Mouse (Mus musculus): ENCODE data around the gene Prrx2.

Prrx2 gene

DNA sequence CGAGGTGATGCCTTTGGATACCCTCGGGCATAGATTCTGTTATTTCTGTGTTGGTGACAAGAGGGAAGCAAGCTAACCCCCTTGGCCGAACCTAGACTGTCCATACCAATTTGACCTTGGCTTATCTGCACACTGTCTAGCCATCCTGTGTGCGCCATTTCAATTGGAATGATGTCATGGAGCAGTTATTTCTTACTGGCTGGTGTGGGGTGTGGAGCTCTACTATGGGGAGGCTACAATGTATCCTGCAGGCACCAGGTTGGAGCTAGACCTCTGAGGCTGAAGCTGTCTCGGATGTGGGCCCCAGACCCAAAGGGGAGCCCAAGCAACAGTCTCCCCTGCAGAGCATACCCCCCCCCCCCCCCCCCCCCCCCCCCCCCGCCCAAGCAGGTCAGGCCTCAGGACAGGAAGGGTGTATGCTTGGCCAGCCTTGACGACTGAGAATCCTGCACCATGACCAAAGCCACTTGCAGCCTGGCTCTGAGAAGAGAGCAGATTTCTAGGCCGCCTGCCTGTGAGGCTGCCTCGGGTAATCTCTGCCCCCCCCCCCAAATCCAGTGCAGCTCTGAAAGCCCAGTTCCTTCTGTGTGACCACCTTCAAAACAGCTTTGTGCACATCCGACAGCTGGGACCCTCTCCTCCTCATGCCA is at the start of gene Prrx2:
Prrx2 (plus strand) TSS at position 600 of the 650 bp plus-strand sequence.
- no peak for DNase-seq

GRCm38 (mm10) chr2:30787466-30787865 is 47.3 kb upstream of the Prrx2 start:
- DNase-seq: no peak

GRCm38 (mm10) chr2:30792061-30792460 is 42.7 kb upstream of the Prrx2 start:
- no peak for DNase-seq

GRCm38 (mm10) chr2:30794179-30795108 is 40.3 kb upstream of the Prrx2 start:
- peak; percentile 94 for DNase-seq

DNA sequence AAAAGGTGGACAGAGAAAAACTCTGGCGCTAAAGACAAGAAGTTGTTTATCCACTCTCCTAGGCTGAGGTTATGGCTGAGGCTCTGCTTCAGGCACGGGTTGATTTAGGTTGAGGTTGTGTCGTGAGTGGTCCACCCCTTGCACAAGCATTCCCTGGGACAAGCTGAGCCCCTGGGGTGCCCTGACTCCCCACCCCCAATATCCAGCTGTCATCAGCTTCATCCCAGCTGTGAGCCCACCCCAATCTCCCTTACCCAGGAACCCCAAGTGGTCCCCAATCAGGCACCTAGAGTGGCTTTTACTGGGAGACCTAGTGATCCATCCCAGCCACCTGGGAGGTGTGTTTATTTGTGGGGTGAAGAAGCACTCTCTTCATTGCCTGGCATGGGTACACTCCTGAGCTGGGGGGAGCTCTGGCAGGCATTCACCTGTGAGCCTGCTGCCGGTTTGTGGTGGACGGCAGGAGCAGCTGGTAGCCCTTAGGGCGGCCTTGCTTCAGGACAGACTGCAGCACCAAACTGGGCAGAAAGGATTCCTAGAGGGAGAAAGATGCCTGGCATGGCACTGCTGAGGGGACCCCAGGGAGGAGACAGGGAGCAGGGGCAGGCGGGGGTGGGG is 39.4 kb upstream of the Prrx2 start:
- DNase-seq: no peak

GRCm38 (mm10) chr2:30795889-30796275 is 38.9 kb upstream of the Prrx2 start:
- no peak for DNase-seq

DNA sequence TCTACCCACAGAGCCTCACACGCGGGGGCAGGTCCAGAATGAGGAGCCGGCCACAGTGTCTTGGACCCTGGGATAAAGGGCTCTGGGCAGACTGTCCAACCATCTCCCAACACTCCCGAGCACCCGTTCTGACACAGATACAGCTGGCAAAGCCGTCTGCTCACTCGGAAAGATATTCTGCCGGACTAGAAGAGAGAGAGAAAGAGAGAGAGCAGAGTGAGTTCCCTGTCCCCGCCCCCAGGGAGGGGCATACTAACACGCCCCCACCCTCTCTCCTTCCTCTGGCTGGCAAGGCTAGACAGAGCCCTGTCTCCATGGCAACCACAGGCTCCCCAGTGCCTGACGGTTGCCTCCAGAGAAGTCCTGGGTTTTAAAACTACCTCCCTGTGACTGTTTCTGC is 38.4 kb upstream of the Prrx2 start:
- peak; percentile 95 for DNase-seq

DNA sequence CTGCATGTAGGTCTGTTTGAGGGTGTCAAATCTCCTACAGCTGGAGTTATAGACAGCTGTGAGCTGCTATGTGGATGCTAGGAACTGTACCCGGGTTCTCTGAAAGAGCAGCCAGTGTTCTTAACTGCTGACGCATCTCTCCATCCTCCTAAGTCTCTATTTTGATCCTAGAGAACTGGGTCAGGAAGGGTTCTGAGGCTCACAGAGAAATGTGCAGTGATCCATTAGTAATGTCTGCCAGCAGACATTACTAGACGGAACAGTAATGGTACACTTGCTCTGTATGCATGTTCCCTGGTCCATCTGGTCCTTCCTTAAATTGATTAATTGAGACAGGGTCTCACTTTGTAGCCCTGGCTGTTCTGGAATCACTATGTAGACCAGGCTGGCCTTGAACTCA is 35.3 kb upstream of the Prrx2 start:
- DNase-seq: no peak

DNA sequence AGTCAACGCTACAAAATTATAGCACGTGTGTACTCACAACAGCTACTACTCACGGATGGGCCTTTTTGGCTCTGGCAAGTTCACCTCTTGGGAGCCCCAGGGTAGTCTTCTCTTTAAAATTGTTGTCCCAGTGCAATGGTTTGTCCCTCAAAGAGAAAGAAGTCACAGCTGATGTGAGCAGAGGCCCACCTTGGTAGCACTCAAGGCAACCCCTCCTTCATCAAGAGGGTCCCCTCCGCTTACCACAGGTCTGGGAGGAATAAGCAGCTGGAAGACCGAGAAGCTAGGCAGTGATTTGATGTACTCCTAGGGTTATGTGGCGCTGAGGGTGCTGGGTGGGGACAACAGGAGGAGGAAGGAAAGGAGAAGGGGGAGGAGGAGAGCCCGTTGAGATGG is 34.1 kb upstream of the Prrx2 start:
- DNase-seq: no peak

DNA sequence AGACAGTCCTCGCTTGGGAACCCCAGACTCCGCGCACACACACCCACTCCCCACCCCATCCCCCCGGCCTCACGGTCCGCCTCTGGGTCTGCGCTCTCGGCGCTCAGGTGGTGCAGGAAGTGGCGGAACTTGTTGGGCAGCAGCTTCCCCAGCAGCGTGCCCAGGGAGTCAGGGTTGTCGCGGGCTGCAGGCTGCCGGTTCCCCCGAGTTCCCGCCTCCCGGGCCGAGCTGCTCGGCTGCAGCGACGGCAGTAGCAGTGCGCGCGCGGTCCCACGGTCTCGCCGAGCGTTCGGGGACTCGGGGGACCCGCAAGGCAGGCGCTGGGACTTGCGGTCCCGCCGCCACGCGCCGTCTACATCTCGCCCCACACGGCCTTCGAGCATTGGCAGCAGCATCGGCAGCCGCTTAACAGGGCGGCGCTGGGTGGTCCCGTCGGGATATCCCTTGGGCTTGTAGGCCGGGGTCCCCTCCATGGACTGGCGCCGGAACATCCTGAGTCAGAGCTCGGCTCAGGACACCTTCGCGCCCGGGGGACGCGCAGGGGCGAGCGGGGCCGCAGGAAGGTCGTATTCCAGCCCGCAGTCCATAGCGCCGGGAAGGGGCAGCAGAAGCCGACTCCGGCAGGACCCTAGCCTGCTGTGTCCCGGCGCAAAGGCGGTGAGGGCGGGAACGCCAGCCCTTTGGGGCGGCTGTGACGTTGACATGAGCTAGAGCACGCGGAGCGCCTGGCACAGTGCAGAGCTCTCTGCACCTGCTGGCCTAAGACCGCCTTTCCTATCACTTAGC is 33.5 kb upstream of the Prrx2 start:
- DNase-seq: no peak

GRCm38 (mm10) chr2:30803604-30804003 is 31.2 kb upstream of the Prrx2 start, which contains the start of gene 1700001O22Rik:
Gene 1700001O22Rik (minus strand): TSS chr2:30803661.
- DNase-seq: no peak

DNA sequence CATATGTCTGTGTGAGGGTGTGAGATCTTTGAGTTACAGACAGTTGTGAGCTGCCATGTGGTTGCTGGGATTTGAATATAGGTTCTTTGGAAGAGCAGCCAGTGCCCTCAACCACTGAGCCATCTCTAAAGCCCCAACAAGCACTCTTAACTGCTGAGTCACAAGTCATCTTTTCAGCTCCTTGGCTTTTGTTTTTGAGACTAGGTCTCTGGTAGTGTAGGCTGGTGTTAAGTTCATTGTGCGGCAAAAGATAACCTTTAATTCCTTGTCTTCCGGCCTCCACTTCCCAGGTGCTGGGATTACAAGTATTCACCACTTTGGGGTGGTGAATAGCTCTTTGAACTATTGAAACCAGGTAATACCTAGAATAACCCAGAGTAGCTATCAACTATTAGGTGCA is 28.8 kb upstream of the Prrx2 start:
- no peak for DNase-seq

- DNase-seq: no peak
Measured at GRCm38 (mm10) chr2:30807147-30807647, 27.6 kb upstream of the Prrx2 start.

DNA sequence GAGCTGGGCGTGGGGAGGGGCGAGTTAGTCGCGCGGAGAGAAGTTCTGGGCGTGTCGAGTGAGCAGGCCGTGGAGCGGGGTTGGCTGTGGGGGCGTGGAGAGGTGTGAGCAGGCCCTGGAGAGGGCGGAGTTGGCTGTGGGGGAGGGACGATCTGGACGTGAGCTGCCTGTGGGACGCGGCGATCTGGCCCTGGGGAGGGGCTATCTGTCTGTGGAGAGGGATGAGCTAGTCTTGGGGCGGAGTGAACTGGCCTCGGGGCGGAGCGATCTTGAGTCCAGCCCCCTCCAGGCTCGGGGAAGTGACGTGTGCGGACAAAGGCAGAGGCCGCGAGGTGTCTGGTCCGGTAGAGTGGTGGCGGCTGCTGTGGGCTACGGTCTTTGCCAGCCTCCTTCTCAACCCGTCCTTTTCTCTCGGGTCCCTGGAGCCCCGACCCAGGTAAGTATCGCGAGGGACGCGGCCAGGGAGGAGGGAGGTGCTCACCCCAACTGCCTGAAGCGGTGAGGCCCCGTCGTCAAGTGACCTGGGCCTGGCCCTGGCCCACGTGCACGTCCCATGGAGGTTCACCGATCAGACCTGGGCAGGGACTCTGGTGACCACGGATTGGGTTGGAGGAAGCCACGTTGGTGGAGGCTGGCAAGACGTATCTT is 27.0 kb upstream of the Prrx2 start, which contains the start of gene Ntmt1:
Ntmt1 (plus strand) TSS at position 179 of the 648 bp plus-strand sequence.
- peak; percentile 99 for DNase-seq

DNA sequence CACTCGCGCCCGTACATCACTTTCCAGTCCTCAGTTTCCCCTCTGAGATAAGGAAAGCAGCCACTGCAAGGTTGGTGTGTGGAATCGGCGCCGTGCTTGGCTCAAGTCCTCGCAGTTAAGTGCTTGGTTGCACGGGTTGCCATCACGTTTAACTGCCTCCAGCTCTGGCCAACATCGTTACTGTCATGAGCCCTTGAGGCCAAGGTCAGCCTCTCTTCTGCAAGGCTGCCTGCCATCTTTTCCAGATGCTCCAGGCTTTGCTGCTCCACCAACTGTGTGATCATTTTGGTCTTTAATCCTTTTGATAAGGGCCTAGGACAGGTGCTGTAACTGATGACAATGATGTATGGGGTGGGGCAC is 26.5 kb upstream of the Prrx2 start:
- no peak for DNase-seq

DNA sequence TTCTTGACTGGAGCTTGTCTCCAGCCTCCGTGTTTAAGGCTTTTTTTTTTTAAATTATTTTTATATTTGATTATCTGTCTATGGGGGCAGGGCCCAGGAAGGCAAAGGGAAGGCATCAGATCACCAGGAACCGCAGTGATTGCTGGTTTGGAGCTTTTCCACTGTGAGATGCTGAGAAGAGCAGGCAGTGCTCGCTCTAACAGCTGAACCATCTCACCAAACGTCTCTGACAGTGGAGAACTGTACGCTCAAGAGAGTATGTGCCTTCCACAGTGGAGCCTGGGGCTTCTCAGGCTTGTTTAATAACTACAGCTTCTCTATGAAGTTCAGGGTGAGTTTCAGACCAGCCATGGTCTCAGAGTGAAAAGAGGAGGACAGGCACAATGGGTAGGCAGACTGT is 25.3 kb upstream of the Prrx2 start:
- no peak for DNase-seq

- DNase-seq: no peak
Measured at GRCm38 (mm10) chr2:30810573-30810972, 24.2 kb upstream of the Prrx2 start.

DNA sequence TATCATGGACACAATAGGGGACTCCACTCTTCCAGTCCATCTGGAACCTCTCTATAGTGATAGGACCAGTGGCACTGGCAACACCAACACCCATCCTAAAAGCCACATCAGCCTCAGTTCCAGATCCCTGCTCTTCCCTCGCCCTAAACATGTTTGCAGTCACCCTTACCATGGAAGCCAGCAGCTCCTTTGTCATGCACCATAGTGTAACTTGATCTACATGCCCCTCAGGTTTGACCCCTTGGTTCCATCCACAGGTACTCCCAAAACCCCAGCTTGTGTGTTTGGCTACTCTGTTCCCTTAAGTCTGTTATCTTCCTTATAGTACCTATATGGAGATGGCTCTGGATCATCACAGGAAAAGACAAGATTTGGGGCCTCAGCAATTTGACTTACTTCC is 18.4 kb upstream of the Prrx2 start:
- no peak for DNase-seq

DNA sequence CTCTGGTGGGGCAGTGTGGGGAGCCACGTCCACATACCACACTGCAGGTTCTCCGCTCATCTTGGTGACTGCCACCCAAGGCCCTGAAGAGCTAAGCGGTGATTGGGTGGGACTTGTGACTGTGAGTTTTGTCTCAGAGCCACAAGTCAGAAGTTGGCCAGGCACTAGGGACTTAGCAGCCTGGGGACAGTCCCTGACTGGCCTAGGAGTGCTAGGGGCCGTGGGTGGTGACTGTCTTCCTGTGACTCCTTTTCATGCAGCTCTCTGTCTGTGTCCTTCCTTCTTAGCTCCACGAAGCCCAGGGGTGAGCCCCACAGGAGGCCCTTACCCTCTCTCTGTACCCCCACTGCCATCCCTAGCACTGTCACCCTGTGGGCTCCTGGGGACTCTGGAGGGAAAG is 14.9 kb upstream of the Prrx2 start:
- no peak for DNase-seq

DNA sequence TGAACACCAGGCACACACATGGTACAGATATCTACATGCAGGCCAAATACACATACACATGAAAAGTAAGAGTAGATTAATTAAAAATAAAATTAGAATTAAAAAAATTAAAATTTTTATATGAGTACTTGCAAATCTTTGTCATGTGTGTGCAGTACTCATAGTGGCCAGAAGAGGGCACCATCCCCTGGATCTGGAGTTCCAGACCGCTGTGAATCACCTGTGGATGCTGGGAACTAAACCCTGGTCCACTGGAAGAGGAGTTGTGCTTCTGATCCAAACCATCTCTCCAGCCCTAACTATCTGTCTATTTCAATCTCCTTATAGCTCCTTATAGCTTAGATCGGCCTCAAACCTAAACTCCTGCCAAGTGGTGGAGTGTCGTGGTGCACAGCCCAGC is 13.7 kb upstream of the Prrx2 start:
- no peak for DNase-seq

DNA sequence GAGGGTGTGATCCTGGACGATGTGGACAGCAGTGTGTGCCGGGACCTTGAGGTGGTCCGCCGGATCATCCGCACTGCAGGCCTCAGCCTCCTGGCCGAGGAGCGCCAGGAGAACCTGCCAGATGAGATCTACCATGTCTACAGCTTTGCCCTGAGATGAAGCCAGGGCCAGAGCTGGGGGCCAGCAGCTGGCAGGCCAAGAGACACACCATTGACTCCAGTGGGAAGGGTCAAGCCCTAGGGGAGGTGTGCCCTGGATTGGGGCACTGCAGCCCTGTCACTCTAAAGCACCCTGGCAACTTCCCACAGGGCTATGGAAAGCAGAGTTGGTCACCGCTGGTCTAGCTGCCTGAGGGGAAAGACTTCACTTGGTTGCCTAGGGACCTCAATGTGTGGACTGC is 12.3 kb upstream of the Prrx2 start:
- no peak for DNase-seq

Data from right cerebral cortex, adult 18-20 months (tissue).